Mouse (Mus musculus) bone marrow macrophage, adult 2 months (primary cell): ENCODE results near the gene Etl4. TPM values are rescaled to one million over a fixed set of nuclear protein-coding genes. Genes with fewer than 3 reads are reported as not detected.

Source experiments
- H3K27ac ChIP-seq: 2 replicates; pipeline ENCODE4 v1.5.1; 2012; ENCODE audit warnings: low read depth, low read length; ENCODE audit not compliant: insufficient read depth
- H3K4me1 ChIP-seq: 2 replicates; pipeline ENCODE4 v1.6.1; 2012; ENCODE audit warnings: low read length; ENCODE audit not compliant: control insufficient read depth, insufficient read depth
- H3K4me3 ChIP-seq: 2 replicates; pipeline ENCODE4 v1.5.1; 2012; ENCODE audit warnings: mild to moderate bottlenecking, low read length, moderate library complexity; ENCODE audit not compliant: insufficient read depth
- CTCF ChIP-seq: IDR thresholded peaks from 2 replicates; pipeline ENCODE4 v1.5.1; 2012; ENCODE audit warnings: low read depth, mild to moderate bottlenecking, low read length, moderate library complexity
- POLR2A ChIP-seq: IDR thresholded peaks from 2 replicates; pipeline ENCODE4 v1.6.1; 2012; ENCODE audit warnings: mild to moderate bottlenecking, low read depth, low read length, borderline replicate concordance
- polyA plus RNA-seq: library from polyadenylated mRNA; stranded (reverse); fragments of >200 nt; gene quantifications from 2 replicates; pipeline ENCODE4 v1.2.4, GENCODE M21; 2012; ENCODE audit not compliant: missing spikeins, insufficient read depth, insufficient read length

Etl4 gene
- polyA plus RNA-seq, 1 experiment, result 7.3 TPM

DNA sequence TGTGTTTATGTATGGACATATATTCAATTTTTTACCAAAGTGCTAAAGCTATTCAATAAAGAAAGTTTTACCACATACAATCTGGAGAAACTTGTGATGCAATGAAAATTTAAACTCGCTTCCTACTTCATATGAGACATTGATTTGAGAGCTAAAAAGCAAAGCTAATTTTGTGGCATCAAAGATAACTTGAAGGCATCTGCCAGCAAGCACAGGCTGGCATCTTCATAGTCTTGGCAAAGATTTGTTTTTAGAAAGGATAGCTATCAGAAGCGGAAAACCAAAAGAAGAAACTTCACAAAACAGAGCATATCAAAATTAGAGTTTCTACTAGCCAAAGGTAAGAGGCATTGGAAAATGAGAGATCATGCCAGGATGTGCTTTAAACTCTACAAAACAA is 306.7 kb downstream of the Etl4 start:
- H3K4me3 ChIP-seq, result no peak overlapping the region
- TF ChIP-seq POLR2A, result no peak
- no peak for TF ChIP-seq CTCF
- H3K4me1 ChIP-seq, result no peaks in the 10 kb centered on the region
- no peak overlapping the region for H3K27ac ChIP-seq

DNA sequence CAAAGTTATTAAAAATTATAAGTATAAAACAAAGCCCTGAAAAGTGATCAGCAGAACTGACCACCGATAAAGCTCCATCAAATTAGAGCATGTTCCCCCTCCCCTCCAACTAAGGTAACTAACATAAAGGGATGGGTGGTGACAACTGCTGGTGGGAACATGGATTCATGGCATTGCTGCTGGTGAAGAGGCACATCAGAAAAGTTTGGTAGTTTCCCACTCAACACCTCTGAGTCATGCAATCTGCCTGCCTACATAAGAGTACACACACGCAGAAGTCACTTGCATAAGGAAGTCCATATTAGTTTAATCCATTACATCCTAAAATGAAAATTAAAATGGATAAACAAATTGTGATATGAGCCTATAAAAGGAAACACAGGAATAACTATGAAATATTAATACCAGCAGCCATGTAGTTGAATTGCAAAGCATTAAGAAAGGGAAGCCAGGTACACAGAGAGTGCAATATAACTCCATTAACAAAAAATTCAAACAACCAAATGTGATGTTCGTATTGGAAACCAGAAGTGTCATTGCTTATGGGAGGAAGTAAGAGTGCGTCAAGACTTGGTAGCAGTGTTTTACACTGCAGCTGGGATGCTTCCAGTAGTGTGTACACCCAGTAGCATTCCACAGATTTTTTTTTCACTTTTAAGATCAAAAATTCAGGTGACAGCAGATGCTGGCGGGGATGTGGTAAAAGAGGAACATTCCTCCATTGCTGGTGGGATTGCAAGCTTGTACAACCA is 307.3 kb downstream of the Etl4 start:
- Histone ChIP-seq H3K4me3 (no peak overlapping the region), H3K27ac (no peak overlapping the region), H3K4me1 (no peaks in the 10 kb centered on the region)
- TF ChIP-seq POLR2A (no peak), CTCF (no peak)

DNA sequence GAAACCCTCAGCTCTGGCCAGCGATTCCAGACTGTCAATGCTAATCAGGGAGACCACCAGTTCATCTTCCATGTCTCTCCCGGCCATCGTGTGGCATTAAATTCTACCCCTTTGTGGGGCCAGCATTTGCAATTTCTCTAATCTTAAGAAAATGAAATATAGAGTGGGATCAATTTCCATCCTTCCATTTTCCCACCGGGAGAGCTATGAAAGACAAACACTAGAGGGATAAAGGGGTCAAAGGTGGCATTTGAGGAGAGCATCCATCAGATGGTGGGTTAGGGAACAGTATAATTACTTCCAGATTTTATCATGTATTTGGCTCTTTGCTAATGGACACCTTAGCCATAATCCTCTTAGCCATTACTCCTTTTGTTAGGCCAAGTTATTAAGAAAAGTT is 321.8 kb downstream of the Etl4 start:
- no peak for TF ChIP-seq POLR2A
- TF ChIP-seq CTCF, result no peak
- Histone ChIP-seq H3K4me1 (no peaks in the 10 kb centered on the region), H3K27ac (no peak overlapping the region), H3K4me3 (no peak overlapping the region)

GRCm38 (mm10) chr2:20248043-20248664 is 338.6 kb downstream of the Etl4 start:
- no peaks in the 10 kb centered on the region for H3K4me1 ChIP-seq
- no peak overlapping the region for H3K4me3 ChIP-seq
- H3K27ac ChIP-seq, result no peak overlapping the region
- no peak for TF ChIP-seq CTCF
- TF ChIP-seq POLR2A, result no peak

DNA sequence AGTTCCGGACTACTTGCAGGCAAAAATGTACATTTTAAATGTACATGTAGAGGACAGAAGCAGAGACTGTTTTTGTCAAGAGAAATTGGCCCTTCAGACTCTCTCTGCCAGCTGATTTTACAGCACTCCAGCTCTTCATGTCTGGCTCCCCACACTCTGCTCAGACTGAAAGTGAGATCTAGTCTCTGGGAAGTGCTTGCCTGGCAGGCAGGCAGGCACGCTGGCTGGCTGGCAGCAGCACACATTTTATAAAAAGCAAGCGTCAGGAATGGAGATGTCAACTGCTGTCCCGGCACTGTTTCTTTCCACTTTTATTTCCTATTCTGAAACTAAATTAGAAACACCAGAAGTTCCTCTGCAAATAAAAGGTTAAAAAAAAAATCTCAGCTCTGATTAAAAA is 339.8 kb downstream of the Etl4 start:
- Histone ChIP-seq H3K4me3 (no peak overlapping the region), H3K4me1 (no peaks in the 10 kb centered on the region)

GRCm38 (mm10) chr2:20276124-20276523 is 366.5 kb downstream of the Etl4 start:
- Histone ChIP-seq H3K4me1 (no peaks in the 10 kb centered on the region), H3K4me3 (no peak overlapping the region), H3K27ac (no peak overlapping the region)
- TF ChIP-seq POLR2A, result no peak
- no peak for TF ChIP-seq CTCF

More for the DNA sequence above, 339.8 kb downstream of the Etl4 start:
- no peak overlapping the region for H3K27ac ChIP-seq
- TF ChIP-seq CTCF (no peak), POLR2A (no peak)

- Histone ChIP-seq H3K4me1 (no peaks in the 10 kb centered on the region), H3K27ac (no peak overlapping the region), H3K4me3 (no peak overlapping the region)
- TF ChIP-seq CTCF, result no peak
- TF ChIP-seq POLR2A, result no peak
Observed at GRCm38 (mm10) chr2:20281903-20282302, 372.3 kb downstream of the Etl4 start.

DNA sequence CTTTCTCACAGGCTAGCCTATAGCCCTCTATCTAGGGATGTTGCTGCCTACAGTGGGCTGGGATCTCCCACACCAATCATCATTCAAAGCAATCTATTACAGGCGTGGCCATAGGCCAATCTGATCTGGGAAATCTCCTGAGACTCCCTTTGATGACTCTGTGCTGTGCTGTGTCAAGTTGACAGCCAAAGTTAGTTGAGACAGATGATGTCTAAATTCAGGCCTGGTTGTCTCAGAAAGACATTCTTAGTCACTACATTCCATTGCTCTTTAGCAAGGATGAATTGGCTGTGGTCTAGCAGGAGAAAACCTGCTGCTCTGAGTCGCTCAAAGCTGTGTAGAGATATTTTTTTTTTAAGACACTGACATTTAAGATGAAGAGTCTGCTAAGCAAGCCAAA is 374.8 kb downstream of the Etl4 start:
- Histone ChIP-seq H3K4me1 (no peaks in the 10 kb centered on the region), H3K27ac (no peak overlapping the region), H3K4me3 (no peak overlapping the region)
- TF ChIP-seq POLR2A (no peak), CTCF (no peak)

GRCm38 (mm10) chr2:20290982-20291740 is 381.6 kb downstream of the Etl4 start:
- Histone ChIP-seq H3K4me3 (no peak overlapping the region), H3K4me1 (no peaks in the 10 kb centered on the region), H3K27ac (no peak overlapping the region)
- TF ChIP-seq CTCF, result no peak
- no peak for TF ChIP-seq POLR2A

GRCm38 (mm10) chr2:20291741-20292110 is 382.1 kb downstream of the Etl4 start:
- TF ChIP-seq CTCF (no peak), POLR2A (no peak)
- H3K4me3 ChIP-seq, result no peak overlapping the region

GRCm38 (mm10) chr2:20293336-20293735 is 383.8 kb downstream of the Etl4 start:
- TF ChIP-seq POLR2A (no peak), CTCF (no peak)
- Histone ChIP-seq H3K4me3 (no peak overlapping the region), H3K4me1 (no peaks in the 10 kb centered on the region), H3K27ac (no peak overlapping the region)

More at GRCm38 (mm10) chr2:20291741-20292110, 382.1 kb downstream of the Etl4 start:
- no peaks in the 10 kb centered on the region for H3K4me1 ChIP-seq
- H3K27ac ChIP-seq, result no peak overlapping the region
